Mouse (Mus musculus) myocyte (in vitro differentiated cells): ENCODE measurements around the gene Zfhx3. TPM values are rescaled to one million over a fixed set of nuclear protein-coding genes. Genes with fewer than 3 reads are reported as not detected.

Source experiments
- H3K27me3 ChIP-seq: one replicate; pipeline ENCODE4 v1.6.1; 2011; ENCODE audit not compliant: control insufficient read depth, insufficient read depth, insufficient read length
- H3K36me3 ChIP-seq: one replicate; pipeline ENCODE4 v1.6.1; 2011; ENCODE audit not compliant: control insufficient read depth, insufficient read depth
- H3K4me2 ChIP-seq: one replicate; pipeline ENCODE4 v1.6.1; 2011; ENCODE audit warnings: low read depth, control low read depth
- H3K4me3 ChIP-seq: one replicate; pipeline ENCODE4 v1.5.1; 2011; ENCODE audit warnings: mild to moderate bottlenecking, control low read depth, moderate library complexity
- H3K79me2 ChIP-seq: one replicate; pipeline ENCODE4 v1.6.1; 2011; ENCODE audit not compliant: control insufficient read depth, insufficient read depth
- H3ac ChIP-seq: one replicate; pipeline ENCODE4 v1.6.1; 2011; ENCODE audit not compliant: control insufficient read depth, insufficient read length
- CEBPB ChIP-seq: IDR thresholded peaks from 2 replicates; pipeline ENCODE4 v1.6.1; 2011; ENCODE audit warnings: mild to moderate bottlenecking, moderate library complexity; ENCODE audit not compliant: poor library complexity, insufficient read depth, severe bottlenecking
- E2F4 ChIP-seq: IDR thresholded peaks from one replicate; pipeline ENCODE4 v1.6.1; 2011; ENCODE audit warnings: mild to moderate bottlenecking, control low read depth, moderate library complexity; ENCODE audit not compliant: insufficient read depth
- MAX ChIP-seq: IDR thresholded peaks from one replicate; pipeline ENCODE4 v1.6.1; 2011; ENCODE audit warnings: low read depth, mild to moderate bottlenecking, control low read depth
- MYOD1 ChIP-seq, 3 experiments: IDR thresholded peaks; one replicate each; pipeline ENCODE4 v1.6.1; 2011; ENCODE audit warnings: control low read depth in 2 of 3, low read depth in 2 of 3, mild to moderate bottlenecking in 2 of 3, moderate library complexity in 1 of 3; ENCODE audit not compliant: insufficient read length in 2 of 3, control insufficient read depth in 1 of 3
- MYOG ChIP-seq, 3 experiments: IDR thresholded peaks; one replicate each; pipeline ENCODE4 v1.6.1; 2011; ENCODE audit warnings: control low read depth in 2 of 3, low read depth in 2 of 3, mild to moderate bottlenecking in 2 of 3; ENCODE audit not compliant: insufficient read length in 2 of 3, control insufficient read depth in 1 of 3, insufficient read depth in 1 of 3
- POLR2A ChIP-seq: IDR thresholded peaks from one replicate; pipeline ENCODE4 v1.6.1; 2011; ENCODE audit warnings: low read depth, mild to moderate bottlenecking, control low read depth, moderate library complexity; ENCODE audit not compliant: insufficient read length
- POLR2AphosphoS2 ChIP-seq: IDR thresholded peaks from one replicate; pipeline ENCODE4 v1.6.1; 2011; ENCODE audit warnings: low read depth, control low read depth; ENCODE audit not compliant: insufficient read length
- REST ChIP-seq: IDR thresholded peaks from one replicate; pipeline ENCODE4 v1.6.1; 2011; ENCODE audit warnings: mild to moderate bottlenecking, control low read depth, moderate library complexity; ENCODE audit not compliant: insufficient read depth, insufficient read length
- SRF ChIP-seq: IDR thresholded peaks from one replicate; pipeline ENCODE4 v1.6.1; 2011; ENCODE audit warnings: low read depth; ENCODE audit not compliant: control insufficient read depth, insufficient read length
- TCF12 ChIP-seq: IDR thresholded peaks from one replicate; pipeline ENCODE4 v1.6.1; 2011; ENCODE audit warnings: mild to moderate bottlenecking, control low read depth; ENCODE audit not compliant: poor library complexity, insufficient read depth, severe bottlenecking
- TCF3 ChIP-seq: IDR thresholded peaks from one replicate; pipeline ENCODE4 v1.6.1; 2011; ENCODE audit warnings: low read depth, control low read depth; ENCODE audit not compliant: insufficient read length
- USF1 ChIP-seq: IDR thresholded peaks from one replicate; pipeline ENCODE4 v1.6.1; 2011; ENCODE audit warnings: low read depth, mild to moderate bottlenecking, control low read depth, moderate library complexity
- polyA plus RNA-seq: library from polyadenylated mRNA; unstranded; fragments of >200 nt; fragmentation: generic; extraction: Trizol; gene quantifications from one replicate; pipeline ENCODE4 v1.2.1, GENCODE M21; 2012; ENCODE audit warnings: missing spikeins

The Zfhx3 gene
- polyA plus RNA-seq, 1 experiment, result 3.0 TPM

- Histone ChIP-seq H3K4me2 (no peak overlapping the region), H3K36me3 (no peaks in the 10 kb centered on the region), H3ac (no peak overlapping the region), H3K79me2 (no peaks in the 10 kb centered on the region), H3K27me3 (no peaks in the 10 kb centered on the region), H3K4me3 (no peak overlapping the region)
- TF ChIP-seq MAX, result no peak
- TF ChIP-seq POLR2A, result no peak
- TF ChIP-seq MYOG (IDR thresholded peaks at IDR 0.05; ENCODE audit: control insufficient read depth in 1 of 3, insufficient read depth in 1 of 3, insufficient read length in 2 of 3, low read depth in 2 of 3), result no peak
- TF ChIP-seq MYOD1 (IDR thresholded peaks at IDR 0.05; ENCODE audit: control insufficient read depth in 1 of 3, insufficient read length in 2 of 3, low read depth in 2 of 3), result no peak
- no peak for TF ChIP-seq POLR2AphosphoS2
- no peak for TF ChIP-seq USF1
- TF ChIP-seq E2F4, result no peak
- no peak for TF ChIP-seq SRF
Measured at GRCm38 (mm10) chr8:108977693-108978361, 1035.4 kb downstream of the Zfhx3 start.

DNA sequence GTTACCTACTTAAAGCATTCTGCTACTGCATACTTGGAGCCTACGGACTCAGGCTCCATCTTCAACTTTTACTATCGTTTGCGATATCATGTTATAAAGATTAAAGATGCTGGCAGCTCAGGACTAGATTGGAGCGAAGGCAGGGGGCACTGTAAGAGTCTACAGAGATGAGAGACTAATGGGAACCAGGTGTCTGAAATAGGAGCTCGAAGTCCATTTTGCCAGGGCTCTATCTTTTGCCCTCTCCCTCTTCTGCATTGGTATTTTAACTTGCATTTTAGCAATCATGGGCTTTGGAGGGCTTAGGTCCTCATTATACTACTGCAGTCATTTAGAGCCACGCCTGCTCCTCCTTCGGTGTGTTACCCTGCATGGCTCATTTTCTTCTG is 1035.9 kb downstream of the Zfhx3 start:
- TF ChIP-seq REST (no peak), POLR2AphosphoS2 (no peak), SRF (no peak), USF1 (no peak), POLR2A (no peak), MYOG (IDR thresholded peaks at IDR 0.05; ENCODE audit: control insufficient read depth in 1 of 3, insufficient read depth in 1 of 3, insufficient read length in 2 of 3, low read depth in 2 of 3) (no peak)
- Histone ChIP-seq H3K4me3 (no peak overlapping the region), H3ac (no peak overlapping the region), H3K4me2 (no peak overlapping the region), H3K27me3 (no peaks in the 10 kb centered on the region), H3K79me2 (no peaks in the 10 kb centered on the region), H3K36me3 (no peaks in the 10 kb centered on the region)

GRCm38 (mm10) chr8:108984904-108985303 is 1042.5 kb downstream of the Zfhx3 start:
- Histone ChIP-seq H3ac (no peak overlapping the region), H3K36me3 (no peaks in the 10 kb centered on the region), H3K27me3 (no peaks in the 10 kb centered on the region), H3K4me3 (no peak overlapping the region), H3K4me2 (no peak overlapping the region), H3K79me2 (no peaks in the 10 kb centered on the region)
- TF ChIP-seq MYOD1 (IDR thresholded peaks at IDR 0.05; ENCODE audit: control insufficient read depth in 1 of 3, insufficient read length in 2 of 3, low read depth in 2 of 3) (no peak), E2F4 (no peak), POLR2A (no peak), TCF3 (no peak), POLR2AphosphoS2 (no peak), MYOG (IDR thresholded peaks at IDR 0.05; ENCODE audit: control insufficient read depth in 1 of 3, insufficient read depth in 1 of 3, insufficient read length in 2 of 3, low read depth in 2 of 3) (no peak)

DNA sequence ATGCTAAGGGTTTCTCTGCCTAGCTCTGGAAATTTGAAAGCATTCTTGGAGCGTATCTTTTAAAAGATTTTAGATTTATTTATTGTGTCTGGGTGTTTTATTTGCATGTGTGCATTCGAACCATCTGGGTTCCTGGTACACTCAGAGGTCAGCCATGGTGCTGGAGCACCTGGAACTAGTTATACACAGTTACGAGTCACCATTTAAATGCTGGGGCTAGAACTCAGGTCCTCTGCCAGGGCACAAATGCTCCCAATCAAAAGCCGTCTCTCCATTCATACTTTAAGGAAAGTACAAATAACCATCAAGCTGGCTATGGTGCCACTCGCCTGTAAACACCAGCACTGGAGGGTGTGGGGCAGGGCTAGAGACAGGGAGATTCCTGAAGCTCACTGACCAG is 1047.4 kb downstream of the Zfhx3 start:
- Histone ChIP-seq H3K27me3 (no peaks in the 10 kb centered on the region), H3K4me2 (no peak overlapping the region), H3K4me3 (no peak overlapping the region), H3ac (no peak overlapping the region), H3K36me3 (no peaks in the 10 kb centered on the region), H3K79me2 (no peaks in the 10 kb centered on the region)
- TF ChIP-seq REST, result no peak
- TF ChIP-seq TCF12, result no peak
- no peak for TF ChIP-seq E2F4
- no peak for TF ChIP-seq POLR2AphosphoS2
- TF ChIP-seq MYOD1 (IDR thresholded peaks at IDR 0.05; ENCODE audit: control insufficient read depth in 1 of 3, insufficient read length in 2 of 3, low read depth in 2 of 3), result no peak
- TF ChIP-seq SRF, result no peak
- TF ChIP-seq CEBPB, result no peak
- no peak for TF ChIP-seq MYOG (IDR thresholded peaks at IDR 0.05; ENCODE audit: control insufficient read depth in 1 of 3, insufficient read depth in 1 of 3, insufficient read length in 2 of 3, low read depth in 2 of 3)
- TF ChIP-seq TCF3, result no peak
- no peak for TF ChIP-seq MAX
- TF ChIP-seq USF1, result no peak
- TF ChIP-seq POLR2A, result no peak

DNA sequence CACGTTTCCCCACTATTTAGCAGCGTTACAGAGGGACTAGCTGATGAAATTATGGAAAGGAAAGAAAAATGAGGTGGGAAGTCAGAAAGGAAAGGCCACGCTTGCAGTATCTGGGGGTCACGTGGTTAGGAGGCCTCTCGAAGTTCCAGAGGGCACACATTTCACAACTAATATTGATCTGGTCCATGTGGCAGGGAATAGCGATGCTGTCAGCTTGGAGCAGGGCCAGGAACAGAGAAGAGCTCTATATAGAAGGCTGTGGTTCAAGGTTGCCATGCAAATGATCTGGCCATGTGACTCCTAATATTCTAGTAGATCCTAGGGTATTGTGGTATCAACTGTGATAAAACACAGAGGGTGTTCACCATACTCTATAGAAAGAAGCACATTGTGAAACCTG is 1048.1 kb downstream of the Zfhx3 start:
- Histone ChIP-seq H3K27me3 (no peaks in the 10 kb centered on the region), H3K4me2 (no peak overlapping the region), H3ac (no peak overlapping the region), H3K36me3 (no peaks in the 10 kb centered on the region), H3K79me2 (no peaks in the 10 kb centered on the region), H3K4me3 (no peak overlapping the region)
- TF ChIP-seq REST, result no peak
- no peak for TF ChIP-seq TCF3
- no peak for TF ChIP-seq MAX
- no peak for TF ChIP-seq E2F4
- TF ChIP-seq MYOG (IDR thresholded peaks at IDR 0.05; ENCODE audit: control insufficient read depth in 1 of 3, insufficient read depth in 1 of 3, insufficient read length in 2 of 3, low read depth in 2 of 3), result no peak
- no peak for TF ChIP-seq POLR2A
- no peak for TF ChIP-seq CEBPB
- no peak for TF ChIP-seq POLR2AphosphoS2
- TF ChIP-seq SRF, result no peak
- no peak for TF ChIP-seq TCF12
- TF ChIP-seq MYOD1 (IDR thresholded peaks at IDR 0.05; ENCODE audit: control insufficient read depth in 1 of 3, insufficient read length in 2 of 3, low read depth in 2 of 3), result no peak
- no peak for TF ChIP-seq USF1
